Mouse (Mus musculus) cerebellum, adult 11 months (tissue): ENCODE results near the gene Gjd2.

Experiments
- DNase-seq: peaks from one replicate; pipeline ENCODE4 v3.0.0; 2022

Gjd2 gene

GRCm38 (mm10) chr2:114011838-114012237, 1.6 kb downstream of the Gjd2 start:
- DNase-seq: no peak

GRCm38 (mm10) chr2:114008321-114008720, 5.1 kb downstream of the Gjd2 start:
- DNase-seq: no peak

GRCm38 (mm10) chr2:113997484-113997883, 15.9 kb downstream of the Gjd2 start:
- DNase-seq: no peak

- no peak for DNase-seq
These were observed 16.5 kb downstream of the Gjd2 start for GRCm38 (mm10) chr2:113996930-113997329.

GRCm38 (mm10) chr2:113984890-113985289, 28.5 kb downstream of the Gjd2 start:
- DNase-seq: no peak

- peak; percentile 4 for DNase-seq
These were observed 32.8 kb downstream of the Gjd2 start for GRCm38 (mm10) chr2:113980664-113981063.

GRCm38 (mm10) chr2:113978151-113978771, 35.2 kb downstream of the Gjd2 start:
- DNase-seq: no peak

GRCm38 (mm10) chr2:113973950-113974349, 39.5 kb downstream of the Gjd2 start:
- DNase-seq: no peak

GRCm38 (mm10) chr2:113966421-113966820, 47.0 kb downstream of the Gjd2 start:
- DNase-seq: no peak
